Mouse (Mus musculus) neural tube, embryonic 12.5 days (tissue): ENCODE data around the gene Abcb9. TPM values are rescaled to one million over a fixed set of nuclear protein-coding genes. Genes with fewer than 3 reads are reported as not detected.
A peak's percentile ranks its signal among the peaks of the same experiment; 100 is the strongest.

Experiments
- ATAC-seq: fragments of 200-750 bp; cut with Nextera tagmentation; 2 replicates; pipeline ENCODE4 v1.8.0; 2017; ENCODE audit warnings: low read depth, mild to moderate bottlenecking, moderate TSS enrichment, moderate library complexity; ENCODE audit not compliant: low FRiP score
- H3K27ac ChIP-seq: fragments of 300-500 bp; sonication (generic); 2 replicates; pipeline ENCODE4 v1.5.1; 2016
- H3K27me3 ChIP-seq: fragments of 300-500 bp; sonication (generic); replicated peaks from 2 replicates; pipeline ENCODE4 v1.6.1; 2016; ENCODE audit warnings: mild to moderate bottlenecking
- H3K36me3 ChIP-seq: fragments of 300-500 bp; sonication (generic); 2 replicates; pipeline ENCODE4 v1.6.1; 2016; ENCODE audit warnings: mild to moderate bottlenecking
- H3K4me1 ChIP-seq: fragments of 300-500 bp; sonication (generic); 2 replicates; pipeline ENCODE4 v1.6.1; 2016
- H3K4me2 ChIP-seq: fragments of 300-500 bp; sonication (generic); replicated peaks from 2 replicates; pipeline ENCODE4 v1.6.1; 2016; ENCODE audit warnings: mild to moderate bottlenecking
- H3K4me3 ChIP-seq: fragments of 300-500 bp; sonication (generic); 2 replicates; pipeline ENCODE4 v1.5.1; 2016
- H3K9ac ChIP-seq: fragments of 300-500 bp; sonication (generic); 2 replicates; pipeline ENCODE4 v1.6.1; 2016; ENCODE audit warnings: mild to moderate bottlenecking
- H3K9me3 ChIP-seq: fragments of 300-500 bp; sonication (generic); 2 replicates; pipeline ENCODE4 v1.6.1; 2016; ENCODE audit warnings: mild to moderate bottlenecking
- WGBS: fragments of 180-500 bp; shearing (Covaris S2); methylation state at CpG from one replicate; pipeline ENCODE4 v1.1.7; 2016; 5-methylcytosine and 5-hydroxymethylcytosine counted together
- polyA plus RNA-seq: library from polyadenylated mRNA; unstranded; fragments of >200 nt; fragmentation: Nextera tagmentation; extraction: Ambion mirVana; gene quantifications from 2 replicates; pipeline ENCODE4 v1.2.1, GENCODE M21; 2016

Abcb9 gene
- polyA plus RNA-seq, 1 experiment from 2014 or later: 4.7 TPM

- Histone ChIP-seq H3K36me3 (no peaks in the 10 kb centered on the region), H3K27me3 (peaks cover 24% of the 10 kb centered on the region), H3K27ac (no peak overlapping the region), H3K4me1 (peaks cover 9% of the 10 kb centered on the region), H3K9me3 (no peaks in the 10 kb centered on the region), H3K9ac (no peak overlapping the region), H3K4me3 (no peak overlapping the region), H3K4me2 (no peak overlapping the region)
- ATAC-seq: no peak
- WGBS: 72% methylated on average over 9 of the region's 9 CpGs
Observed at GRCm38 (mm10) chr5:124091951-124092406, 3.6 kb downstream of the Abcb9 start.

GRCm38 (mm10) chr5:124089868-124090267, 5.7 kb downstream of the Abcb9 start:
- ATAC-seq: no peak
- Histone ChIP-seq H3K4me1 (no peaks in the 10 kb centered on the region), H3K27ac (no peak overlapping the region), H3K9ac (no peak overlapping the region), H3K27me3 (peaks cover 16% of the 10 kb centered on the region), H3K4me2 (no peak overlapping the region), H3K9me3 (no peaks in the 10 kb centered on the region), H3K4me3 (no peak overlapping the region), H3K36me3 (no peaks in the 10 kb centered on the region)
- 85% methylated on average over 23 of the region's 23 CpGs for WGBS

- Histone ChIP-seq H3K36me3 (no peaks in the 10 kb centered on the region), H3K4me3 (no peak overlapping the region), H3K4me1 (no peaks in the 10 kb centered on the region), H3K9ac (no peak overlapping the region), H3K9me3 (no peaks in the 10 kb centered on the region), H3K4me2 (no peak overlapping the region), H3K27ac (no peak overlapping the region), H3K27me3 (no peaks in the 10 kb centered on the region)
- 86% methylated on average over 4 of the region's 4 CpGs for whole genome bisulfite sequencing
- ATAC-seq: no peak
Observed at GRCm38 (mm10) chr5:124086876-124087275, 8.7 kb downstream of the Abcb9 start.

- H3K27me3 ChIP-seq: no peaks in the 10 kb centered on the region
- no peaks in the 10 kb centered on the region for H3K4me1 ChIP-seq
- no peak overlapping the region for H3K4me2 ChIP-seq
- H3K4me3 ChIP-seq: no peak overlapping the region
- H3K27ac ChIP-seq: no peak overlapping the region
- H3K9ac ChIP-seq: no peak overlapping the region
- 76% methylated on average over 3 of the region's 3 CpGs for WGBS
- H3K36me3 ChIP-seq: no peaks in the 10 kb centered on the region
- no peak for ATAC-seq
- no peaks in the 10 kb centered on the region for H3K9me3 ChIP-seq
Observed at GRCm38 (mm10) chr5:124085513-124085912, 10.1 kb downstream of the Abcb9 start.

GRCm38 (mm10) chr5:124084588-124085173, 10.9 kb downstream of the Abcb9 start:
- no peak overlapping the region for H3K27ac ChIP-seq
- H3K4me1 ChIP-seq: 0 out of 2 replicates have a peak, but pooled peaks cover under 1% of the 10 kb centered on the region
- H3K4me2 ChIP-seq: no peak overlapping the region
- no peak overlapping the region for H3K4me3 ChIP-seq
- no peaks in the 10 kb centered on the region for H3K36me3 ChIP-seq
- 0 out of 2 replicates have a peak, but pooled peaks have one; percentile 33 for ATAC-seq
- no peak overlapping the region for H3K9ac ChIP-seq
- WGBS: 41% methylated on average over 11 of the region's 11 CpGs
- no peaks in the 10 kb centered on the region for H3K27me3 ChIP-seq
- H3K9me3 ChIP-seq: no peaks in the 10 kb centered on the region

GRCm38 (mm10) chr5:124083850-124084587, 11.6 kb downstream of the Abcb9 start:
- Histone ChIP-seq H3K27me3 (no peaks in the 10 kb centered on the region), H3K9me3 (no peaks in the 10 kb centered on the region), H3K27ac (no peak overlapping the region), H3K4me2 (no peak overlapping the region), H3K4me3 (no peak overlapping the region), H3K9ac (no peak overlapping the region), H3K4me1 (peaks cover 7% of the 10 kb centered on the region; the same call in 1 of the 2 replicates), H3K36me3 (no peaks in the 10 kb centered on the region)
- 0 out of 2 replicates have a peak, but pooled peaks have one; percentile 25 for ATAC-seq
- 87% methylated on average over 14 of the region's 14 CpGs for WGBS

GRCm38 (mm10) chr5:124082941-124083688, 12.5 kb downstream of the Abcb9 start:
- Histone ChIP-seq H3K4me2 (no peak overlapping the region), H3K9me3 (no peaks in the 10 kb centered on the region), H3K27me3 (no peaks in the 10 kb centered on the region), H3K27ac (no peak overlapping the region), H3K36me3 (no peaks in the 10 kb centered on the region), H3K9ac (no peak overlapping the region), H3K4me3 (no peak overlapping the region), H3K4me1 (peaks cover 15% of the 10 kb centered on the region; the same call in 1 of the 2 replicates)
- ATAC-seq: no peak
- 89% methylated on average over 17 of the region's 17 CpGs for WGBS

GRCm38 (mm10) chr5:124082447-124082846, 13.2 kb downstream of the Abcb9 start:
- Histone ChIP-seq H3K4me1 (peaks cover 20% of the 10 kb centered on the region), H3K4me3 (no peak overlapping the region), H3K9ac (no peak overlapping the region), H3K9me3 (no peaks in the 10 kb centered on the region), H3K27ac (no peak overlapping the region), H3K4me2 (no peak overlapping the region), H3K27me3 (no peaks in the 10 kb centered on the region), H3K36me3 (no peaks in the 10 kb centered on the region)
- 84% methylated on average over 10 of the region's 10 CpGs for WGBS
- no peak for ATAC-seq

- Histone ChIP-seq H3K4me1 (peaks cover 20% of the 10 kb centered on the region), H3K4me3 (no peak overlapping the region), H3K9ac (no peak overlapping the region), H3K27ac (no peak overlapping the region), H3K4me2 (no peak overlapping the region), H3K27me3 (no peaks in the 10 kb centered on the region), H3K9me3 (no peaks in the 10 kb centered on the region), H3K36me3 (no peaks in the 10 kb centered on the region)
- WGBS: 93% methylated on average over 17 of the region's 17 CpGs
- ATAC-seq: no peak
Observed at GRCm38 (mm10) chr5:124079880-124080279, 15.7 kb downstream of the Abcb9 start.

GRCm38 (mm10) chr5:124078794-124079416, 16.7 kb downstream of the Abcb9 start:
- ATAC-seq: peak; percentile 79
- Histone ChIP-seq H3K36me3 (no peaks in the 10 kb centered on the region), H3K9ac (no peak overlapping the region), H3K27ac (no peak overlapping the region), H3K27me3 (no peaks in the 10 kb centered on the region), H3K4me2 (no peak overlapping the region), H3K9me3 (no peaks in the 10 kb centered on the region), H3K4me3 (no peak overlapping the region), H3K4me1 (peaks cover 20% of the 10 kb centered on the region)
- 63% methylated on average over 9 of the region's 9 CpGs for WGBS

- no peaks in the 10 kb centered on the region for H3K9me3 ChIP-seq
- no peak overlapping the region for H3K27ac ChIP-seq
- H3K27me3 ChIP-seq: no peaks in the 10 kb centered on the region
- peaks cover 20% of the 10 kb centered on the region for H3K4me1 ChIP-seq
- ATAC-seq: no peak
- H3K36me3 ChIP-seq: no peaks in the 10 kb centered on the region
- 68% methylated on average over 6 of the region's 6 CpGs for WGBS
- H3K4me3 ChIP-seq: no peak overlapping the region
- H3K9ac ChIP-seq: no peak overlapping the region
- no peak overlapping the region for H3K4me2 ChIP-seq
Observed at GRCm38 (mm10) chr5:124077856-124078460, 17.6 kb downstream of the Abcb9 start.
